Mouse (Mus musculus): ENCODE measurements at regions not wholly inside any gene's neighbourhood (a gene's known extent, or its start where the extent isn't known, plus 50 kb on each side); places are given as distances from the start of the nearest gene placed in this dataset.

DNA sequence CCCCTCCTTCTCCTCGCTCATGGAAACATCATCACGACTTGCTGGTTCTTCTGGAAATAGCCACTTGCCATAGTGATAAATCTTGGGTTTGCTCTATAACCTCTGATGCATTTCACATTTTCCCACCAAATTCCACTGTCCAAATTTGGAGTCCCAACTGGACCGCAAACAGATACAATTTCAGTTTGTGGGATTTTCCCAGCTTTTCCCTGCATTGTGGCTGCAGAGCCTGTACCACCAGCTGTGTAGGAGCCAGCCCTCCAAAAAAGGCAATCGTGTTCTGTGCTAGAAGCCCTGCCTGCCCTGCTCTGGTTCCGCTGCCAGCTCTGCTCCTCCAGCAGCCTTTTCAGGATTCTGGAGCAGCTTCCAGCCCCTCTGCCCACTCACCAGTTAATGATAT lies 291.4 kb downstream of the Gsdmc2 start:
- DNase-seq (ENCODE audit: low read depth, low spot score): no peak

DNA sequence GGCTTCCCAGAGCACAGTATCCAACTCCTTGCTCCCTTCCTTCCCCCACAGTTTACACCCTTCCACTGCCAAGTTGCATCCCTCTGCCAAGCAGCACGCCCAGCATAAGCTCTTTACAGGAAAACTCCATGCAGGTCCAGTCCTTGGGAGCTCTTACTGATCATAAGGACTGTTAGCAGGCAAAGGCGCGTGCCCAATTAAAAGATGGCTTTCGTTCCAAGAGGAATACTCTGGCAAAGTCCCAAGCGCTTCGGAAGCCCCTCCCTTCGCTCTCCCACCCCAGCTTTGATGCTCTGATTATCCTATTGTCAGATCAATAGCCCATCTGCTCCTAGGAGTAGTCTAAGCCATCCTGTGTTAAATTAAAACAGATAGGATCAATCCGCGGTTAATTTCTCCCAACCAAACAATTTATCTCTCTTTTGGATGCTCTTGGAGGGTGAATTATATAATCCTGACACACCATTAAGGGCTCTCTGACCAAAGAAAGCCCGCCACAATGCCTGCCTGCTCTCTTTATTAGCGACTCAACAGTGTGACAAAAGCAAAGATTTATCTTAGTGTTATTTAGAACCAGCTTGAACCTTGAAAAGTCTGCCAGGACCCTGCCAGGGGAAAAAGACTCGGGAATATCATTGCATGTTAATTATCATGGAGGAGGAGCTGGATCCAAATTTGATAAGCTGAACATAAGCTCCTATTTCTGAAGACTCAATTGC lies 312.5 kb downstream of the Gsdmc2 start:
- DNase-seq (ENCODE audit: low read depth, low spot score): no peak

DNA sequence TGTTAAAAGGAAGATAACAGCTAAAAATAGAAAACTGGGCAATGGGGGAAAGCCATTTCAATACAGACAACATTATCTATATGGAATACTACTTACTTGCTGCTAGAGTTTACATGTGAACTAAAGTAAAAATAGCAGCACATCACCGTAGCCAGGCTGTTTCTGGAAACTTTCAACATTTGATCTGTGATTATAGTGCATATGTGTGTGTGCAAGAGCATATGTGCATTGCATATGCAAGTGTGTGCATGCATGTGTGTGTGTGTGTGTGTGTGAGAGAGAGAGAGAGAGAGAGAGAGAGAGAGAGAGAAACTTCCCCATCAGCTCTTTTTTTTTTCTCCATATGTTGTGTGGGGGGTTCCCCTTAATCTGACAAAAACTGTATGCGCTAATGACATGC lies 317.7 kb downstream of the Gsdmc2 start:
- no peak for DNase-seq (ENCODE audit: low read depth, low spot score)

DNA sequence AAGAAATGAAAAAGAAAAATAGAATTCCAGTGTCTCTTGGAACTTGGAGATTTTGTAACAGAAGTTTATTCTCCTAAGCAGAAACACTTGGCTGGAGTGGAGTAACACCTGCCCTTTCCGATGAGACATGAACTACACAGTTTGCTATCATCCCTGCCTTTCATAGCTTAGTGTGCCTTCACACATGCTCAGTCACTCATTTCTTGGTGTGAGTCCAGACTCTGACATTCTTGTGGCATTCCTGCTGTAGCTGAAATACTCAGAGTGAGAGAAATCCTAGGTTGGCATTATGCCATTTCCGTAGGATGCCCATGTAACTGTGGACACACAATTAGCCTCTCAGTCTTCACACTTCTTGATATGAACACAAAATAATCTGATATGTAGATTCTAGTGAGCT lies 318.2 kb downstream of the Gsdmc2 start:
- no peak for DNase-seq (ENCODE audit: low read depth, low spot score)

DNA sequence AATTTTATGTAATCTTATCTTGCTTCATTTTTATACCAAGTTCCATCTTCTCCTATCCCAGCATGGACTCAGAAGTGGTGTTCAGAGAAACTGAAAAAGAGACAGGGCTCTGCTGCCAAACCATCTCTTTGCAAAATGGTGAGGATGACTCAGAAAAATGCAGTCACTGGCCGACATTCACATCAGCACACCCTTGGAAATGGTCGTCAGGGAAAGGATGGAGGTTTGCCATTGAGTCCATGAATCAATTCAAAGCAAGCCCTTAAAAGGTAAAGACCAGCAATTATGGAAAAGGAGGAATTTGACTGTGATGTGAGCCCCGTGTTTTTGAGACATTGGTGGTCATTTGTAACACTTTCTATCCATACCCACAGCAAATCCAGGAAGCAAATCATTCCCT lies 327.7 kb downstream of the Gsdmc2 start:
- DNase-seq (ENCODE audit: low read depth, low spot score): no peak

DNA sequence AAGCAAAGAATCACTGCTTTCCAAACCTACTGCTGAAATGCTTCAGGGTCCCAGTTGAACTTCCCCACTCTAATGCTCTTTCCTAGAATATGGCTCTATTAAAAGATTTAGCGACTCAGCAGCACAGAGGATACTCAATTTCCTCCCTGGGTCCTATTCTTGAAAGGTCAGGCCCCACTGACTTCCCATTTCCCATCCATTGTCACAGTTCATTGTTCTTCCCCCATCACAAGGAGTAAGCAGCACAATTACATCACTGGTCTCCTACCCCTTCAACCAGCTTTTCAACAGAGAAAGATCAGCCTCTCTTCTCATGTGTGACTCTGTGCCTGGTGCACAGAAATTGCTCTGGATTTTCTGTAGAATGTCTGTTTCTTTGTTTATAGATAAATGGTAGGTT lies 344.5 kb downstream of the Gsdmc2 start:
- DNase-seq (ENCODE audit: low read depth, low spot score): no peak

DNA sequence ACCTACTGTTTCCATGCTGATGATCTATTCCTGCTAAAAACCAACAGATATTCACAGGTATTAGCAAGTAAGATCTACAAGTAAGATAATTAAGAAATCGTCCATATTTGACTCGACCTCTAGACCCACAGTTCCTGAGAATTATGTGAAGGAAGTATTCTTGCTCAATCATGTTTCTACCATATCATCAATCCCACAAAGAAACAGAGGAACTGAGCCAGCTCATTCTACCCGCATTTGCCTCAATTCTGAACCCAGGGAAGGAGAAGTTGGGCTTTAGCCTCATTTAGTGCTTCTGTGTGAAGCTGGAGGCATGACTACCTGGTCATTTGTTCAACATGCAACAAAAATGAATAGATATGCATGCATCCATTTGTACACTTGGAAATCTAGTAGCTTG lies 346.5 kb downstream of the Gsdmc2 start:
- no peak for DNase-seq (ENCODE audit: low read depth, low spot score)

DNA sequence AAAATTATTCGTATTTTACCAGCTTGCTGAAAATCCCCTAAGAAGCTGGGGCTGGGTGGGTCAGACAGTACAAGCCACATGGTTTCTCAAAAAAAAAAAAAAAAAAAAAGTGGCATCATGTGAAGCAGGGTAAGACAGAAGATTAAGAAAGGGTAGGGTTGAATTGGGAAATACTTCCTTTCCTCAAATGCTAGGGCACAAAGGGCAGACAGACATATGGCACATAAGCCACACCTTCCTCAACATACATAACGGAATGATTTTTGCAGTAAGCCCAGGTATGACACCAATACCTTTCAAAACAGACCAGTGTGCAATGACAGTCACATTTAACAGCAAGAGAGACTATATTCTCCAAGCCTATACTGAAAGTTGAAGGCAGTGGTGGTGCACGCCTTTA lies 347.8 kb downstream of the Gsdmc2 start:
- no peak for DNase-seq (ENCODE audit: low read depth, low spot score)

DNA sequence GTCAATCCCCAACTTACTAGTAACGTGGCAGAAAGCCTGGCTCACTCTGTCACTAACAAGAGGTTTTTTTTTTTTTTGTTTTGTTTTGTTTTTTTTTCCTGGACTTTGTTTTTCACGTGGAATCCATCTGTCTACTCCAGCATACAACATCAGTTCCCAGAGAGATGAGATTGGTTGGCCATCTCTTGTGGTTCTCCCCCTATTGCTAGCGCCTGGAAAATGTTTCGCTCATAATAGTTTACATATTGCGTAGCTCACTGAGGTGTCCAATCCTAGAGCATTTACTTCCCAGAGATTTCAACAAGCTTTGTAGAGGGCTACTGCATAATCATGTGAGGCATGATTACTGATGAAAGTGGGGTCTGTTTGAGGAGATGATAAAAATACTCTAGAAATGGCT lies 360.1 kb downstream of the Gsdmc2 start:
- no peak for DNase-seq (ENCODE audit: low read depth, low spot score)

DNA sequence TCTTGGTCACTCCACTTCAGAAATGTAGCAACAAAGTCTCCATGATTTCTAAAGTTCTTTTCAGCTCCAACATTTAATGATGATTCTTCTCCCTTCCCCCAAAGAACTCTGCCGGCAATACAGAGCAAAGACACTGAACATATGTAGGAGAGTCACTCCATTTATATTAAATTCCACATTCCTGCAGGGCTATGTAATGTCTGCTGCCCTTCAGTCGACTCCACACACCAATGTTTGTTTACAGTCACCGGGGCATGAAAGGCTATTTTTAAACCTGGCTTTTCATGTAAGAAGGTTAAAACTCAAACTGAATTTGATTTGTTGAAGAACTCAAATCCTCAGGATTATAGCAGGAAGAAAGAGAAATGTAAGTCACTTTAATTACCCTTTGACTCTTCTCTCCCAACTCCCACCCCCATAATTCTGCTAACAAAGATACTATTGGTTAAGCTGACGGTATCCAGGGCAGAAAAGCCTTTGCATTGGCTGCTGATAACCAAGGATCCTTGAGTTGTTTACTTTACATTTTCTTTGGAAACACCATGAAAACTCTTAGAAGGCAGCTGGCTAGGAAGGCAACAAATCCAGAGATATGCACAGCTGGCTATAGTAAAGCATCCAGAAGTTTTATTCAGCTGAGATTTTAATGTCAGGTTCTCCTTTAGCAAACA lies 360.6 kb downstream of the Gsdmc2 start:
- no peak for DNase-seq (ENCODE audit: low read depth, low spot score)

DNA sequence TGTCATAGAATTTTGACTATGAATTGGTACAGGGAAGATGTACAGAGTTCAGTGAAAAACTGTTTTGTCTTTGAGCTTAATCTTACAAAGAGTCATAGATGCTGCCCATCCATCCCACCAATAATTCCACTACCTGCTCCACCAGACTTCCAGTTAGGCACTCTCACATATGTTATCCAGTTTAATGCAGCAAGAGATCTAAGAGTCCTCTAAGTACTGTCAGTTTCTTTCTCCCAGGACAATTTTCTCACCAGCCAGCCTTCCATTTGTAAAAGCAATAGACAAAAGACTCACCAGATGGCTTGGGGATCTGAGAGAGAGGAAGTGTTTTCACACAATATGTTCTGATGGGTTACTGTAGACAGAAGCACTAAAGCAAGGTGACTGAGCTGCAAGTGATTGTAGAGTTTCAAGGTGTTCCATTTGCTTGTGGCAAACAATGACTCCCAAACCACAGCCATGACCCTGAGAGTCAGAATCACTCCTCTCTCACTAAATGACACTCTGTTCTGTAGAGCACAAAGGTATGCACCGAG lies 365.6 kb downstream of the Gsdmc2 start:
- no peak for DNase-seq (ENCODE audit: low read depth, low spot score)

DNA sequence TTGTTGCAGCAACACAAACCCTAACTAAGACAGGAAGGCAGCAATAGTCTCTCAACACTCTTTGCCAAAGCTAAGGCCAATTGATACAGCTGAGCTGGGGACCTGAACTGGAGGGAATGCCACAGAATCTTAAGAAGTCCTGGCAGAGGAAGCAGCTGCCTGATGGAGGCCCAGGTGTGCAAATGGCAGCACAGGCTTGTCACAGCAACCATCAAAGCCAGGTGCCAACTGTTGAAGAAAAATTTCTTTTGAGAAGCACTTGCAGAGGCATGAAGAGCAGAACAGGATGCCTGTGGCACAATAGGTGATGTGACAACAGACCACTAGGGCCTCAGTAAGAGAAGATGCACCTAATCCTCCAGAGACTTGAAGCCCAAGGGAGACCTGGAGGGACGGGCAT lies 378.1 kb downstream of the Gsdmc2 start:
- DNase-seq (ENCODE audit: low read depth, low spot score): no peak

DNA sequence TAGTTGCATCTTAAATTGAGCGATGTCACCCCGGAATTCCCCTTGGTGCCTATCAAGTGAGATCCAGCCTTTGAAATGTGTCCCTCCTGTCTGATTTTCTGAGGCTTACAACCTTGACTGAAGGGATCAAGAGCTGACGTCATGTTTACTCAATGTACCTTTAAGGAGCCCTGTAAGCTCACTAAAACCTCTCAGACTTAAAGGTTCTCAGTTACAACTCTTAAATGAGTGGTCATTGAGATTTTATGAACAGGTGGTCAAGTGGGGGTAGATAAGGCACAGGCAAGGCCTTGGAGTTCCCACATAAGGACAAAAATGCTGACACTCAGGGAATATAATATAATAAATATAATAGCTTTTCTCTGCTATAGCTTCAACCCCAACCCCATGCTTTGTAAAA lies 392.4 kb downstream of the Gsdmc2 start:
- DNase-seq (ENCODE audit: low read depth, low spot score): no peak

DNA sequence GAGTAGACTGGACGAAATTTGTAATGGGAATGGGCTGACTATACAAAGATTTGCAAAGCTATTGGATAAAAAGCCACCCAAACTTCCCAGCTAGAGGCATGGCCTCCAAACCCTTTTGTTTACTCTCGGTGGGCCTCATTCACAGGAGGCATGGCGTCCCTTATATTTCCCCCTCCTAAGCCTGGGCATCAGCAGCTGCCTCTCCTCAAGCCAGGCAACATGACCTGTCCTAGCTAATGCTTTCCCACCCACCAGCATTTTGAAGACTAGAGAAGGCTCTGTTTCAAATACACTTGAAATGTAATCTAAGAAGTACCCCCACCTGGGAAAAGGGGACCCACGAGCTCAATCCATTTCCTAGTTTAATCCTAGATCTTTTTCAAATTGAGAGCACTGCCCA lies 398.7 kb downstream of the Gsdmc2 start:
- no peak for DNase-seq (ENCODE audit: low read depth, low spot score)

DNA sequence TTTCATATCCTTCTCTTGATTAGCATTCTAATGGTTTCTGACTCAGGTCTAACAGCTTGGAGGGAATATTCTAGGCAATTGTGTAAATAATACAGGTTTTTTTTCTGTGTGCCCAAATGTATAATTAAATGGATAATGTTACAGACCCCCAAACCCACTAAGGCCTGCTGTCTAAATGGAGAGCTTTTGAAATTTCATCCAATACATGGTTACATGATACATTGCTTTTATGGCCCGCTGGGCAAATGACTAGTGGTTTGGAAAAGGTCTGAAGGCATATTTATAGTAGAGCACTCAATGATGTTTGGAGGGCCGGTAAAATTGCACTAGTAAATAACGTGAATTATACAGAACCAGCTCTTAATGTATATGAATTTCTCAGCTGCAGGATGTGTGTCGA lies 400.0 kb downstream of the Gsdmc2 start:
- DNase-seq (ENCODE audit: low read depth, low spot score): no peak

DNA sequence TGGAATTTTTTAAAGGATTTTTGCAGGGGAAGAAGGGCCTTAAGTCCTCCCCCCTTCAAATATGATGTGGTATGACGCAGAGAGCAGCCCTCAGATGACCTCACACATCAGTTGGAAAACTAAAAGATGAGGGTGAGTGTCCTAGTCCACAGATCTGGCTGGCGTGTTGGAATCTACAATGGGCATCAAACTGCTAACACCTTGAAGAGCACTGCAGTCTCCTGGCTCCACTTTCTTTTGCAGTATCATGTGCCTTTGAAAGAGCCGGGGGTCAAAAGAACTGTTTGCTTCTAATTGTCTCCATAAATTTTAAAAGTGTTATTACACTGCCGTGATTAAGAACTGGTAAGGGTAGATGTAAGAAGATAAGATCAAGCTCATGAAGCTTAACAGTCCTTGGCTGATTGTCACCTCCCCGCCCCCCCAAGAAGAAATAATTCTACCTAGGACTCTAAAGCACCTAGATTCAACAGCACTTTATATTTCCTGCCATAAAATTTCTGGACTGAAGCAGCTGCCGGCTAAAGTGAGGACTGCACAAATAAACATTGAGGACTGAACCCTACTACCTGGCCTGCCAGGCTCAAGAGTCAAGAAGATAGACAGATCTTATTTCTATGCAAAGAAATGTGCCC lies 402.7 kb downstream of the Gsdmc2 start:
- DNase-seq (ENCODE audit: low read depth, low spot score): no peak

DNA sequence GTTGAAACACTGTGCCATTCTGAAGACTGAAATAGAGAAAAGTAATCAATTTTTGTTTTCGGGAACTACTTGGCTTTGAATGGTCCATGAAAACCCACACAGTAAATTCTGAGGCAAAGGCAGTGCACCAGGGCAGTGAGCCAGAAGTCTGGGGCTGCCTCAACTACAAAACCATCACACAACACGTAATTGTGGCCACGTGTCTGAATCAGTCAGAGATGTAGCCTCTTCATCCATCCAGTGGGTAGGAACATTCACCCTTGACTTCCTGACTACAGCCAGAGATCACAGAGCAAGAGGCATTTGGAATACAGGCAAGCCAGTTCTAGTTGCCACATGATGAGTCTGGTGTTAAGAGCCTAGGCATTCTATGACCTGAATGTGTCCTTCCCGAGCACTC lies 432.3 kb downstream of the Gsdmc2 start:
- DNase-seq (ENCODE audit: low read depth, low spot score): no peak

DNA sequence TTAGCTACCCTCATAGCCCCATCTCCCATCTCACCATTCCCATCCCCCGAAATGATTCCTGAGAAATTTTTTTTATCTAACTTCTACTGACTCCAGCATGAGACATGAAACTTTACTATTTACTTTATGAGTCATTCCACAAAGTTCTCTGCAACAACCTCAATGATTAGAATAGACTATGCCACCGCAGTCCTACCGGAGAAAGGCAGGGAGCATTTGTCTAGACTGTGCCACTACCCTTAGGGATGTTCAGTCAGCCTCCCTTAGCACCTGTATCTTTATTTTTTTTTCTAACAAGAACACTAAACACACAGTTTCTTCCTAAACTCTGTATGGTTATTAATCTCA lies 433.2 kb downstream of the Gsdmc2 start:
- no peak for DNase-seq (ENCODE audit: low read depth, low spot score)

DNA sequence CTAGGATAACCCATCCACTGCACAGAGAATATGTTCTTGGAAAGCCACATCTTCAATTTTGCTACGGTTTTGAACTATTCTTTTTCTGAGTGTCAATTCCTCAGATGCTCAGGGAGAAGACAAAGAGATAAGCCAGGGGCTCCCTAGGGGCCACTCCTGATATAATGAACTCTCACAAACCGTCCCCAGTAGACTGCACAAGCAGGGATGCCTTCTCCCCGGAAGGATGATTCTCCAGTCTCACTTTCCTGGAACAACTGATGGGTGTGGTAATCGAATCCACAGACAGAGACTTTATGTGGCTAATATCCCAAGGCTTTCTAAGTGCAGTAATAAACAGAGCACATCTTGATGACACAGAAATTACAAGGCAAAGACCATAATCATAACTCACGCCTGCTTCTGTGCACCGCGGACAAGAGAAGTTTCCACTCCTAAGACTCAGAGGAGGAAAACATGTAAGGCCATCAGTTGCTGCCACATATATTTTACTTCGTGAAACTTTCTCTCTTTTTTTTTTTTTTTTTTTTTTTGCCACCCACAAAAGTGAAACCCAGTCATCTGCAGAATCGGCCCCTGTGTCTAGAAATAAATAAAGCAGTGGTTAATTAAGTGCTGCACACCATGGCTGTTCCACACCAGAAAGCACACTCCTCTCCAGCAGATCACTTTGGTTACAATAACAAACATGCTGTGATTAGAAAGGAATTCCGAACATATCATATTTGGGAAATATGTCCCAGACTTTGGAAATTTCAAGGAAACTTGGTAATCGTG lies 433.8 kb downstream of the Gsdmc2 start:
- no peak for DNase-seq (ENCODE audit: low read depth, low spot score)

DNA sequence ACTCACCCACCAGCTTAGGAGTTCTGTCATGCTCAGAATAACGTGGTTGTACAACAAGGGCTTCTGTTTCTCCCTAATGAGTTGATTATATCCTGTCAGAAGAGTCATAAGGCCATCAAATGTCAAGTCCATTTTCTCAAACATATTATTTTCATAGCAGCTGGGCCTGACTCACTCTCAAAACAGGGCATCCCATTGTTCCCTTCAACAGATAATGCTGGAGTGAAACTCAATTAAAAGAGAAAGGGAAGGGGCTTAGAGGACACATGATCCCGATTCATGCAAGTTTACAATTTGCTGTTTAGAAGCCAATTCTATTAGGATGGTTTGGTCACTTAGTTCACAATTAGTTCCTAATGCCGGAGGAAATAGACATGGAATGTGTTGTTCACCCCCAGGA lies 444.5 kb downstream of the Gsdmc2 start:
- no peak for DNase-seq (ENCODE audit: low read depth, low spot score)

DNA sequence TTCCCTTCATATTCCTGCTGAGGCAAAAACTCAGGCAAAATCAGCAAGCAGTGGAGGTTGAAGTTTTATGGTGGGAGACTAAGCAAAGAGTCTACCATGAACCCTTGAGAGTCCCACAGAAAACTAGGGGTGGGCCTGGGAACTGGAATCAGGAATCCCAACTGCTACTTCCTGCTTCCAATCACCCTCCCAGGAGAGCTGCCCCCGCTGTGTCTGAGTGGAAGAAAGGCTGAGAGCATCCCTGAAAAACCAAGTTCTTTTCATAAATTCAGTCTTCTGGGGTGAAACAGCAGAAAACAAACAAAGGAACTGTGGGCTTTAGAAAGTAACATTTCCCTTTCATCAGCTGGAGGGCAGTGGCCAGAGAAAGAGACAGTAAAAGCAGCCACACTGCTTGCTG lies 445.0 kb downstream of the Gsdmc2 start:
- no peak for DNase-seq (ENCODE audit: low read depth, low spot score)

DNA sequence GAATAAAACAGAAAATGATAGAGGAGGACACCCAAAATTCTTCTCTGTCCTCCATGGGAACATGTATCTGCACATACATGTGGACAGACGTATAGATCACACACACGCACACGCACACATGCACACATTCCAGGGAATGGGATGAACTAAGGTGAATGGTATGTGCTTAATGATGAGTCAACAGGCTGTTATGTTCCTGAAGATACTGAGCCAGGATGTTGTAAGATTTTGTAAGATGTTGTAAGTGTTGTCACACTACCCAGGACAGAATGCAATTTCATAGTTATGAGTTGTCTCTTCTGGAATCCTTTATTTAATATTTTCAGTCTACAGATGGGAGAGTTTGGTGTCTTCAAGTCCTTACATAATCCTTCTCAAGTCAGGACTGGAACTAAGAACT lies 447.5 kb downstream of the Gsdmc2 start:
- no peak for DNase-seq (ENCODE audit: low read depth, low spot score)

All from CD4-positive helper T cell, adult 2 months (primary cell).